Mouse (Mus musculus): ENCODE results near the gene Clec16a.

GRCm38 (mm10) chr16:10693424-10693823 is 148.3 kb downstream of the Clec16a start:
- TF ChIP-seq CTCF (conservative IDR thresholded peaks at IDR 0.05; ENCODE audit: low read length), result no peak
- TF ChIP-seq NANOG (IDR thresholded peaks at IDR 0.05; ENCODE audit: borderline replicate concordance, low read length), result no peak
- no peak for TF ChIP-seq POU5F1 (IDR thresholded peaks at IDR 0.05; ENCODE audit: borderline replicate concordance, low read length)

All from E14TG2a.4 (cell line).